Mouse (Mus musculus): ENCODE measurements at regions not wholly inside any gene's neighbourhood (a gene's known extent, or its start where the extent isn't known, plus 50 kb on each side); places are given as distances from the start of the nearest gene placed in this dataset.
"Not testable (repeated sequence)": the region's sequence is repeated elsewhere in the genome, so short reads cannot be mapped to it uniquely, and the experiment has no call there.

GRCm38 (mm10) chr9:91126630-91127245, 235.5 kb upstream of the Zic4 start:
- H3K4me3 ChIP-seq (ENCODE audit: insufficient read depth, low read length): no peak overlapping the region
- TF ChIP-seq POLR2A (IDR thresholded peaks at IDR 0.05; ENCODE audit: low read depth, low read length) (no peak), CTCF (IDR thresholded peaks at IDR 0.05; ENCODE audit: borderline replicate concordance, insufficient read depth, low read length) (no peak)
- H3K27ac ChIP-seq (ENCODE audit: insufficient read depth, low read length): no peak overlapping the region
- no peaks in the 10 kb centered on the region for H3K4me1 ChIP-seq (ENCODE audit: control insufficient read depth, insufficient read depth, low read length)

- not testable (repeated sequence) for H3K4me3 ChIP-seq (ENCODE audit: insufficient read depth, low read length); H3K4me1 ChIP-seq (ENCODE audit: control insufficient read depth, insufficient read depth, low read length); H3K27ac ChIP-seq (ENCODE audit: insufficient read depth, low read length)
Observed at GRCm38 (mm10) chr9:91128491-91128890, 233.7 kb upstream of the Zic4 start.

GRCm38 (mm10) chr9:91130111-91130720, 232.0 kb upstream of the Zic4 start:
- Histone ChIP-seq H3K27ac (ENCODE audit: insufficient read depth, low read length) (no peak overlapping the region), H3K4me1 (ENCODE audit: control insufficient read depth, insufficient read depth, low read length) (no peaks in the 10 kb centered on the region), H3K4me3 (ENCODE audit: insufficient read depth, low read length) (no peak overlapping the region)
- TF ChIP-seq CTCF (IDR thresholded peaks at IDR 0.05; ENCODE audit: borderline replicate concordance, insufficient read depth, low read length) (no peak), POLR2A (IDR thresholded peaks at IDR 0.05; ENCODE audit: low read depth, low read length) (no peak)

GRCm38 (mm10) chr9:91131415-91132255, 230.6 kb upstream of the Zic4 start:
- Histone ChIP-seq H3K4me3 (ENCODE audit: insufficient read depth, low read length) (no peak overlapping the region), H3K4me1 (ENCODE audit: control insufficient read depth, insufficient read depth, low read length) (no peaks in the 10 kb centered on the region), H3K27ac (ENCODE audit: insufficient read depth, low read length) (no peak overlapping the region)
- TF ChIP-seq POLR2A (IDR thresholded peaks at IDR 0.05; ENCODE audit: low read depth, low read length) (no peak), CTCF (IDR thresholded peaks at IDR 0.05; ENCODE audit: borderline replicate concordance, insufficient read depth, low read length) (no peak)

- TF ChIP-seq POLR2A (IDR thresholded peaks at IDR 0.05; ENCODE audit: low read depth, low read length) (no peak), CTCF (IDR thresholded peaks at IDR 0.05; ENCODE audit: borderline replicate concordance, insufficient read depth, low read length) (no peak)
- H3K27ac ChIP-seq (ENCODE audit: insufficient read depth, low read length): no peak overlapping the region
- no peaks in the 10 kb centered on the region for H3K4me1 ChIP-seq (ENCODE audit: control insufficient read depth, insufficient read depth, low read length)
- H3K4me3 ChIP-seq (ENCODE audit: insufficient read depth, low read length): no peak overlapping the region
Observed at GRCm38 (mm10) chr9:91132531-91132930, 229.7 kb upstream of the Zic4 start.

GRCm38 (mm10) chr9:91133256-91133920, 228.8 kb upstream of the Zic4 start:
- TF ChIP-seq CTCF (IDR thresholded peaks at IDR 0.05; ENCODE audit: borderline replicate concordance, insufficient read depth, low read length) (no peak), POLR2A (IDR thresholded peaks at IDR 0.05; ENCODE audit: low read depth, low read length) (no peak)
- no peak overlapping the region for H3K27ac ChIP-seq (ENCODE audit: insufficient read depth, low read length)
- H3K4me3 ChIP-seq (ENCODE audit: insufficient read depth, low read length): no peak overlapping the region
- no peaks in the 10 kb centered on the region for H3K4me1 ChIP-seq (ENCODE audit: control insufficient read depth, insufficient read depth, low read length)

- H3K4me3 ChIP-seq (ENCODE audit: insufficient read depth, low read length): no peak overlapping the region
- H3K4me1 ChIP-seq (ENCODE audit: control insufficient read depth, insufficient read depth, low read length): no peaks in the 10 kb centered on the region
- TF ChIP-seq CTCF (IDR thresholded peaks at IDR 0.05; ENCODE audit: borderline replicate concordance, insufficient read depth, low read length) (no peak), POLR2A (IDR thresholded peaks at IDR 0.05; ENCODE audit: low read depth, low read length) (no peak)
- no peak overlapping the region for H3K27ac ChIP-seq (ENCODE audit: insufficient read depth, low read length)
Observed at GRCm38 (mm10) chr9:91134325-91134724, 227.9 kb upstream of the Zic4 start.

- Histone ChIP-seq H3K27ac (ENCODE audit: insufficient read depth, low read length) (no peak overlapping the region), H3K4me1 (ENCODE audit: control insufficient read depth, insufficient read depth, low read length) (no peaks in the 10 kb centered on the region), H3K4me3 (ENCODE audit: insufficient read depth, low read length) (no peak overlapping the region)
- TF ChIP-seq CTCF (IDR thresholded peaks at IDR 0.05; ENCODE audit: borderline replicate concordance, insufficient read depth, low read length): no peak
- no peak for TF ChIP-seq POLR2A (IDR thresholded peaks at IDR 0.05; ENCODE audit: low read depth, low read length)
Observed at GRCm38 (mm10) chr9:91135107-91135506, 227.1 kb upstream of the Zic4 start.

- no peak overlapping the region for H3K4me3 ChIP-seq (ENCODE audit: insufficient read depth, low read length)
- TF ChIP-seq POLR2A (IDR thresholded peaks at IDR 0.05; ENCODE audit: low read depth, low read length): no peak
- TF ChIP-seq CTCF (IDR thresholded peaks at IDR 0.05; ENCODE audit: borderline replicate concordance, insufficient read depth, low read length): no peak
- H3K27ac ChIP-seq (ENCODE audit: insufficient read depth, low read length): no peak overlapping the region
- no peaks in the 10 kb centered on the region for H3K4me1 ChIP-seq (ENCODE audit: control insufficient read depth, insufficient read depth, low read length)
Observed at GRCm38 (mm10) chr9:91140651-91141050, 221.6 kb upstream of the Zic4 start.

Measured in embryonic fibroblast, embryonic 13.5 days (primary cell).